In the genomic region with DNA sequence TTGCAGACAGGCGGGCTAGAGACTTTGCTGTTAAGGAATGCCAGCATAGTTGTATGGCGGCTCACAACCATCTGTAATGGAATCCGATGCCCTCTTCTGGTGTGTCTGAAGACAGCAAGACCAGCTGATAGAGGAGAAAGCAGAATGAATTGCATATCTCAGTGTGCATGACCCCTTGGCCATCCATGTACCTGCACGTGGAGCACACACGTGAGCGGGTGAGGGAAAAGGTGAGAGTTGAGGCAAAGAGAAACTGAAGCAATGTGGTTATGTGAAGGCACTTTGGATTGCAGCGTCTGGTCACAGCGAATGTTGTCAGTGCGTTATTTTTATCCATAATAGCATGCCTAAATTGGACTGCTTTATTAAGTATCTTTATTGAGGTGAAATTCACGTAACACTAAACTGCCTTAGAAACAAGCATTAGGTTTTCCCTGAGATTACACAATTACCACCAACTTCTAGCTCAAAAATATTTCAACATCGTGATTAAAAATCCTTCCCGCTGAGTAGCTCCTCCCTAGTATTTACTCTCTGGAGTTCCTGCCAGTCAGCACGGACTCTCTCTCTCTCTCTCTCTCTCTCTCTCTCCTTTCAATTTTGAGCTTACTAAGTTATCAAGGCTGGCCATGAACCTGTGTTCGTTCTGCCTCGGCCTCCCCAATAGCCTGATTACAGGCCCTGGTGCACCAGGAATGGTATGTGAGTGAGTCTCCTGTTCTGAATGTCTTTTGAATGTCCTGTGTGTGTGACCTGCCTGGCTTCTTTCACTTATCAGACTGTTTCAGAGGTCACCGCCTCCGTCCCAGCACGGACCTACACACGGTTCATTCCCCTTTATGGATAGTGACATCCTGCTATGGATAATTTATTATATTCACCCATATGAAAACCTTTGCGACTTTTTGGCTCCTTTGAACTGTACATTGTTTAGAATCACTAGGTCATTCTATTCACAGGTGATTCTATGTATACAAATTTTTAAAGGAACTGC, we compare ENCODE assay signal across 20 mouse cellular contexts. TPM values are rescaled to one million over a fixed set of nuclear protein-coding genes. Genes with fewer than 3 reads are reported as not detected.
DNase-seq lines count a peak whose midpoint lies in the region; ATAC-seq and TF ChIP-seq lines count a peak whose summit lies in the region.
"Had no signal": no experiment of that assay in that cellular context is flagged by ENCODE, and none has a peak within 500 bp of the region (broad histone marks: within the 10 kb centered on the region; RNA-seq: fewer than 3 reads in every experiment).

No protein-coding gene starts in this region.

- H3K4me2 ChIP-seq in kidney, embryonic 14.5 days (replicated peaks; ENCODE audit: low read depth, low read length) = no peak overlapping the region
- H3K4me2 ChIP-seq: heart, embryonic 11.5 days; heart, embryonic 15.5 days; hindbrain, embryonic 14.5 days had no signal

- peak overlapping the region; percentile 93 for H3K27ac ChIP-seq in brown adipose tissue, adult 24 weeks (replicated peaks; ENCODE audit: low read depth, low read length)
- no peak overlapping the region for H3K27ac ChIP-seq in kidney, embryonic 14.5 days (ENCODE audit: low read depth, low read length)
- H3K27ac ChIP-seq: embryonic facial prominence, embryonic 10.5 days; forebrain, embryonic 10.5 days; gastrocnemius, adult 2 months; heart, embryonic 15.5 days; hindbrain, embryonic 10.5 days; hindbrain, embryonic 14.5 days had no signal

- no peak for TF ChIP-seq CTCF in lung, adult 2 months (IDR thresholded peaks at IDR 0.05; ENCODE audit: insufficient read depth, low read length)

- no peak for TF ChIP-seq POLR2A in lung, adult 2 months (IDR thresholded peaks at IDR 0.05; ENCODE audit: borderline replicate concordance, extremely low read depth, low read depth, low read length)

- H3K27me3 ChIP-seq in kidney, embryonic 14.5 days (ENCODE audit: control insufficient read depth, insufficient read depth, low read length) = no peaks in the 10 kb centered on the region
- H3K27me3 ChIP-seq: heart, embryonic 15.5 days had no signal

- no peaks in the 10 kb centered on the region for H3K9me3 ChIP-seq in kidney, embryonic 14.5 days (ENCODE audit: control insufficient read depth, low read length)
- H3K9me3 ChIP-seq: embryonic facial prominence, embryonic 10.5 days; forebrain, embryonic 10.5 days; heart, embryonic 15.5 days; hindbrain, embryonic 10.5 days had no signal

- H3K4me3 ChIP-seq in lung, adult 2 months (replicated peaks; ENCODE audit: extremely low read depth, low read depth, low read length) = peak overlapping the region; percentile 6
- peak overlapping the region; percentile 47 for H3K4me3 ChIP-seq in brown adipose tissue, adult 24 weeks (ENCODE audit: insufficient read depth, low read depth, low read length)
- no peak overlapping the region for H3K4me3 ChIP-seq in kidney, embryonic 14.5 days (ENCODE audit: low read length)
- H3K4me3 ChIP-seq: embryonic facial prominence, embryonic 10.5 days; forebrain, embryonic 10.5 days; gastrocnemius, adult 2 months; heart, embryonic 15.5 days; hindbrain, embryonic 10.5 days had no signal

- ATAC-seq in kidney, embryonic 14.5 days (ENCODE audit: low FRiP score, low TSS enrichment) = no peak
- ATAC-seq: forebrain, embryonic 14.5 days had no signal

- no peak overlapping the region for H3K9ac ChIP-seq in kidney, embryonic 14.5 days (ENCODE audit: low read depth, low read length)
- H3K9ac ChIP-seq: heart, embryonic 15.5 days; hindbrain, embryonic 14.5 days had no signal

- H3K36me3 ChIP-seq in kidney, embryonic 14.5 days (ENCODE audit: control insufficient read depth, insufficient read depth, low read length) = no peaks in the 10 kb centered on the region
- H3K36me3 ChIP-seq: embryonic facial prominence, embryonic 10.5 days; forebrain, embryonic 10.5 days; heart, embryonic 15.5 days; hindbrain, embryonic 10.5 days had no signal

- peak; percentile 51 for DNase-seq in heart, adult 11 months
- no peak for DNase-seq in heart, adult 8-10 months (ENCODE audit: low spot score)
- peak; percentile 15 for DNase-seq in lung, adult 2 months
- DNase-seq in lung, postnatal 14 days = no peak
- DNase-seq in lung, postnatal 36 days = peak; percentile 47
- DNase-seq: adrenal gland, postnatal 14 days; cerebellum, adult 18-20 months; cerebellum, adult 9-11 months; gastrocnemius, adult 2 months; gastrocnemius, postnatal 25 days; heart, postnatal 14 days had no signal

- peaks cover 5% of the 10 kb centered on the region for H3K4me1 ChIP-seq in lung, adult 2 months (ENCODE audit: control insufficient read depth, insufficient read depth, low read length)
- H3K4me1 ChIP-seq in brown adipose tissue, adult 24 weeks (ENCODE audit: control insufficient read depth, insufficient read depth, insufficient read length, low read length) = peaks cover 2% of the 10 kb centered on the region; the same call in 1 of the 2 replicates
- H3K4me1 ChIP-seq in kidney, embryonic 14.5 days (ENCODE audit: control insufficient read depth, insufficient read depth, low read length) = no peaks in the 10 kb centered on the region
- H3K4me1 ChIP-seq: embryonic facial prominence, embryonic 10.5 days; forebrain, embryonic 10.5 days; heart, embryonic 15.5 days; hindbrain, embryonic 10.5 days had no signal

- 66% methylated on average over 20 of the region's 20 CpGs for WGBS in lung, adult 2 months
- WGBS in kidney, embryonic 14.5 days = 83% methylated on average over 20 of the region's 20 CpGs

RNA-seq across cellular contexts. Expression of gene Dcun1d4, which starts 6.1 kb away (rescaled TPM):
- total RNA-seq in heart, adult 8-10 months (2022) = 10 to 100 TPM; 14.0 to 18.6 (median 17.7) TPM
- 3.4 and 6.4 TPM in 2 replicates for polyA plus RNA-seq in lung, adult 2 months (2012; rRNA removed)
- polyA plus RNA-seq in brown adipose tissue, adult 24 weeks (2012; ENCODE audit: insufficient read depth, insufficient read length, missing spikeins) = 14.7 and 19.3 TPM in 2 replicates
- polyA plus RNA-seq in kidney, embryonic 14.5 days (2014; fragmentation: Nextera tagmentation; extraction: Ambion mirVana) = 21.0 and 29.8 TPM in 2 replicates

Comparison
In these comparisons a context has a peak if more than half of its experiments do, and no peak if none do; other contexts are left out.
1. DNase-seq: peak in heart, adult 11 months (single experiment), lung, adult 2 months (single experiment) and lung, postnatal 36 days (single experiment); none in heart, adult 8-10 months (single experiment) and lung, postnatal 14 days (single experiment).